Mouse (Mus musculus) thymus, adult 2 months (tissue): Measurements from ENCODE around the gene Mettl18. TPM values are rescaled to one million over a fixed set of nuclear protein-coding genes. Genes with fewer than 3 reads are reported as not detected.
"Not testable (repeated sequence)": the region's sequence is repeated elsewhere in the genome, so short reads cannot be mapped to it uniquely, and the experiment has no call there.

Experiments
- DNase-seq: peaks from one replicate; pipeline ENCODE4 v3.0.0; 2021
- H3K27ac ChIP-seq: fragments of 200-500 bp; 2 replicates; pipeline ENCODE4 v1.5.1; 2012; ENCODE audit warnings: low read length, control low read depth; ENCODE audit not compliant: control insufficient read depth, insufficient read depth
- H3K27me3 ChIP-seq: fragments of 200-500 bp; 2 replicates; pipeline ENCODE4 v1.6.1; 2012; ENCODE audit warnings: mild to moderate bottlenecking, low read length, moderate library complexity, mixed read lengths; ENCODE audit not compliant: control insufficient read depth, insufficient read depth
- H3K36me3 ChIP-seq: fragments of 200-500 bp; 2 replicates; pipeline ENCODE4 v1.6.1; 2012; ENCODE audit warnings: mild to moderate bottlenecking, low read length, moderate library complexity; ENCODE audit not compliant: control insufficient read depth, insufficient read depth
- H3K4me1 ChIP-seq: fragments of 200-500 bp; replicated peaks from 2 replicates; pipeline ENCODE4 v1.6.1; 2012; ENCODE audit warnings: low read length; ENCODE audit not compliant: control insufficient read depth, insufficient read depth
- H3K4me3 ChIP-seq: fragments of 200-500 bp; 2 replicates; pipeline ENCODE4 v1.5.1; 2012; ENCODE audit warnings: mild to moderate bottlenecking, low read length, control low read depth, moderate library complexity; ENCODE audit not compliant: control insufficient read depth, insufficient read depth
- CTCF ChIP-seq: fragments of 200-500 bp; IDR thresholded peaks from 2 replicates; pipeline ENCODE4 v1.5.1; 2012; ENCODE audit warnings: mild to moderate bottlenecking, control low read depth, low read length, moderate library complexity, borderline replicate concordance; ENCODE audit not compliant: control insufficient read depth, poor library complexity, insufficient read depth; ENCODE audit errors: extremely low read depth
- POLR2A ChIP-seq: fragments of 200-500 bp; IDR thresholded peaks from 2 replicates; pipeline ENCODE4 v1.6.1; 2012; ENCODE audit warnings: mild to moderate bottlenecking, low read length, control low read depth, moderate library complexity; ENCODE audit not compliant: control insufficient read depth, poor library complexity, insufficient read depth; ENCODE audit errors: extremely low read depth
- WGBS: fragments of 180-500 bp; shearing (Covaris S2); methylation state at CpG from one replicate; pipeline ENCODE4 v1.1.7; 2018; 5-methylcytosine and 5-hydroxymethylcytosine counted together
- polyA plus RNA-seq: library from polyadenylated mRNA; depleted of rRNA; stranded (reverse); fragments of >200 nt; gene quantifications from 2 replicates; pipeline ENCODE4 v1.2.3, GENCODE M21; 2012

Mettl18 gene
- polyA plus RNA-seq, 1 experiment: 0.89 TPM

DNA sequence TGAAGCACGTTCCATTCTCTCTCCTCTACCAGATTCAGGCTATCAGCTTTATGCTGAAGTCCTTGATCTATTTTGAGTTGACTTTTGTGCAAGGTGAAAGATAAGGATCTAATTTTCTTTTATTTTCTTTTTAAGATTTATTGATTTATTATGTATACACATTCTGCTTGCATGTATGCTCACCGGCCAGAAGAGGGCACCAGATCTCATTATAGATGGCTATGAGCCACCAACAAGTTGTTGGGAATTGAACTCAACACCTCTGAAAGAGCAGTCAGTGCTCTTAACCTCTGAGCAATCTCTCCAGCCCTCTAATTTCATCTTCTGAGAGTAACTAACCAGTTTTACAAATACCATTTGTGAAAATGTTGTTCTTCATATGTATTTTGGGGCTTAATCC, 14.5 kb downstream of the Mettl18 start:
- Histone ChIP-seq H3K36me3 (no peaks in the 10 kb centered on the region), H3K4me1 (no peaks in the 10 kb centered on the region), H3K4me3 (no peak overlapping the region), H3K27ac (no peak overlapping the region), H3K27me3 (no peaks in the 10 kb centered on the region)
- 31% methylated on average over 2 of the region's 2 CpGs for WGBS
- peak; percentile 43 for DNase-seq
- TF ChIP-seq POLR2A (no peak), CTCF (no peak)

DNA sequence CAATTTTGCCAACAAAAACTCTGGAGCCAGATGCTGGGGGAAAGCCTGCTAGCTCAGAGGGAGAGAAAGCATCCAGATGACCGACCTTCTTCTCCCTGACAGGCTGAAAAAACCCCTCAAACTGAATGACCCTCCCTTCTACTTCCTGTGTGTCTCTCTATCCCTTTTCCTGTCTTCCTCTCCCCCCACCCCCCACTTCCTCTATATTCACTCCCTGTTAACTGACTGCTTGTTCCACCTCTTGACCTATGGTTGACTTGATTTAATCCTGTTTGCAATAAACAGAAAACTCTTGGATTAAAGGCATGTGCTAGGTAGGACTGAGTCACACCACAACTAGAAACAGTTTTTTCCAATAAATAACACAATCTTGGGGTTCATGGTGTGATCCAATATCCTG, 19.9 kb downstream of the Mettl18 start:
- Histone ChIP-seq H3K4me1 (peaks cover 2% of the 10 kb centered on the region; the same call in 1 of the 2 replicates), H3K36me3 (no peaks in the 10 kb centered on the region), H3K27me3 (no peaks in the 10 kb centered on the region), H3K27ac (no peak overlapping the region), H3K4me3 (no peak overlapping the region)
- DNase-seq: no peak
- WGBS: 42% methylated on average over 1 of the region's 1 CpGs
- TF ChIP-seq POLR2A: no peak
- TF ChIP-seq CTCF: no peak

DNA sequence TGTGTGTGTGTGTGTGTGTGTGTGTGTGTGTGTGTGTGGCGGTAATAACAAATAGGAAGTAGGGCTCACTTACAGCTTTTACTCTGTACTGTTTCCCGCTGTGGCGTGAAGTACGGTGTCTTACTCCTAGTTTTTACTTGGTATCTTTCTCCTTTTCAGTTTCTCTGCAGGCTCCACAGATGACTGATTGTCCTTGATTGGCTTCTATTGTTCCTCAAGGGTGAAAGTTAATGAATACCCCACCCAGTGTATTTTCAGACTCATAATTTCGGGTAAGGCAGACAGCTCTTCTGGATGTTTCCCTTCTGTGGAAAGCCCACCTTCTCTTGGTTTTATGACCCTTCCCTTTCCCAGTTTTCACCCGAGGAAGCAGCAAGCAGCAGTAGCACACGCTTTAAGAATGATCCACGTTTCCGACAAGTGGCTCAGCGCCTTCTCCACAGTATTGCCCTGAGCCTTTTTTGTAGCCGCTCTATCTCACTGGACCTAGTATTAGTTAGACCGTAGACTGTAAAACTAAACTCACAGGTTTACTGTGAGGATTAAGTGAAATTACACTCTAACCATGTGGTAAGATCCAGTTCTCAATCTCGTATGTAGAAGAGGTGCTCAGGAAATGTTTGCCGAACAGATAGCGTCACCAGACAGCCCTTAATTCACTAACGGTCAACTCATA, 23.7 kb downstream of the Mettl18 start:
- TF ChIP-seq POLR2A (no peak), CTCF (no peak)
- H3K27me3 ChIP-seq: no peaks in the 10 kb centered on the region
- no peak for DNase-seq
- no peaks in the 10 kb centered on the region for H3K36me3 ChIP-seq
- peaks cover 2% of the 10 kb centered on the region; the same call in 1 of the 2 replicates for H3K4me1 ChIP-seq
- H3K4me3 ChIP-seq: no peak overlapping the region
- WGBS: 93% methylated on average over 16 of the region's 16 CpGs
- H3K27ac ChIP-seq: no peak overlapping the region

DNA sequence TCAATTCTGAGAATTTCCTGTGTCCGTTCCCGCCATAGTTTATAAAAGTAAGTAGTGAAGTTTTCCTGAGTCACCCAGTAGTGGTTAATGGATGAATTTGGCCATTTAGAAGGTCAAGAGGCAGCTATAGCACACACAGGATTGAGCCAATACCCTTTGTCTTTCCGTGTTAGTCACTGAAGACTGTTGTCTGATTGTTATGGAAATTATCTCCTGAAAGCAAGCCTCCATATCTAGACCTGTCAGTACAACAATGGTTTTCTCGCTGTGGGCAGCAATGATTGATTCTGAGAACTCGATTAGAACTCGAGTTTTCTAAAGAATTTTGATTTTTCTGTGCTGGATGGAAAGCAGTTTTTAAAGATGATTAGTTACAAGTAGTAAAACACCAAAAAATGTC, 25.1 kb downstream of the Mettl18 start:
- Histone ChIP-seq H3K27ac (no peak overlapping the region), H3K27me3 (no peaks in the 10 kb centered on the region), H3K36me3 (no peaks in the 10 kb centered on the region), H3K4me3 (no peak overlapping the region), H3K4me1 (no peaks in the 10 kb centered on the region)
- TF ChIP-seq CTCF (no peak), POLR2A (no peak)
- 95% methylated on average over 6 of the region's 6 CpGs for WGBS
- DNase-seq: no peak

DNA sequence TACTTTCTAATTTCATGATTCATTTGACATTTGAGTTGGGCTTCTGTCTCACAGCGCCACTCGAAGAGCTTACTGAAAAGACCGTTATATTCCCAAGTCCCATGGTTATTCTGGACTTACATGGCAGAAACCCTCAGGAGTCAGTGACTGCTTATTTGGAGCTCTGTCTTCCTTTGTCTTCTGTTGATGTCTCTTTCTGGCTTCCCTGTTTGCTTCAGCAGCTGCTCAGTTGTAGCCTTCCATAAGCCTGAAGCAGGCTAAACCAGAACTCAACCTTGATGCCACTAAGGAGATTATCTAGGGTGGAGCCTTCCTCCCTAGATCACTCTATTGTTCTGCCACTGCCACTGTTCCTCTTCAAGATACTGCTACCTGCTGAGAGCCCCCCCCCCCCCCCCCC, 26.1 kb downstream of the Mettl18 start:
- H3K27me3 ChIP-seq, H3K27ac ChIP-seq: not testable (repeated sequence)
- WGBS: 99% methylated on average over 3 of the region's 3 CpGs

DNA sequence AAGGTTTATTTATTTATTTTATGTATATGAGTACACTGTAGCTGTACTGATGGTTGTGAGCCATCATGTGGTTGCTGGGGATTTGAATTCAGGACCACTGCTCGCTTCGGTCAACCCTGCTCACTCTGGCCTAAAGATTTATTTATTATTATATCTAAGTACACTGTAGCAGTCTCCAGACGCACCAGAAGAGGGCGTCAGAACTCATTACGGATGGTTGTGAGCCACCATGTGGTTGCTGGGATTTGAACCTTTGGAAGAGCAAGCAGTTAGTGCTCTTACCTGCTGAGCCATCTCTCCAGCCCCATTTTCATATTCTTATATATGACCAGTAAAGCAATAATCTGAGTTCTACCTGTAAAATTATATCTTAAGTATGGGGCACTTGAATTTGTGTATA, 27.4 kb downstream of the Mettl18 start:
- not testable (repeated sequence) for DNase-seq, H3K27ac ChIP-seq, H3K36me3 ChIP-seq, H3K27me3 ChIP-seq, H3K4me1 ChIP-seq, H3K4me3 ChIP-seq
- 86% methylated on average over 5 of the region's 5 CpGs for WGBS

More for the DNA sequence above, 26.1 kb downstream of the Mettl18 start:
- not testable (repeated sequence) for H3K36me3 ChIP-seq, H3K4me1 ChIP-seq, H3K4me3 ChIP-seq, DNase-seq

DNA sequence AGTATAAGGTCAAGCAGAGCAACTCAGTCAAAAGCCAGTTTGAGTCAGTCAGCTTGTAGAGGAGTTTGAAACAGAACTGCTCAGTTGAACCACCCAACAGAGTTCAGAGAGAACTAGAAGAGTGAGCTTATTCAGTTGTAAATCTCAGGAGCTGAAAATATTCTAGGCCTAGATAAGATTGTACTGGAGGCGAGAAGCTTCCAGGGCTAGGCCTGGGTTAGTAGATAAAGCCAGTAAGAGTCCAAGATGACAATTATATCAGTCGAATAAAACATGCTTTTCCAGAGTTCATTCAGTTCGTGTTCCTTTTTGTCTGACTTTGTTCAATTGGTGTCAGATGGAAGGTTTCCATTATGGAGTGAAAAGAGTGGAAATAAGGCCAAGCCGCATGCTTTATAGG, 31.0 kb downstream of the Mettl18 start:
- no peak overlapping the region for H3K27ac ChIP-seq
- H3K4me3 ChIP-seq: no peak overlapping the region
- TF ChIP-seq POLR2A: no peak
- no peak for TF ChIP-seq CTCF
- H3K27me3 ChIP-seq: no peaks in the 10 kb centered on the region
- DNase-seq: no peak
- H3K36me3 ChIP-seq: no peaks in the 10 kb centered on the region
- H3K4me1 ChIP-seq: no peaks in the 10 kb centered on the region
- WGBS: 95% methylated on average over 4 of the region's 4 CpGs
